Mouse (Mus musculus) heart, embryonic 13.5 days (tissue): Measurements from ENCODE around the gene Casc1. TPM values are rescaled to one million over a fixed set of nuclear protein-coding genes. Genes with fewer than 3 reads are reported as not detected.
A peak's percentile ranks its signal among the peaks of the same experiment; 100 is the strongest.

Experiments used
- ATAC-seq: fragments of 200-750 bp; cut with Nextera tagmentation; 2 replicates; pipeline ENCODE4 v1.8.0; 2017; ENCODE audit warnings: moderate TSS enrichment; ENCODE audit not compliant: insufficient number of reproducible peaks, low FRiP score, low TSS enrichment; ENCODE audit errors: extremely low read depth
- H3K27ac ChIP-seq: fragments of 300-500 bp; sonication (generic); replicated peaks from 2 replicates; pipeline ENCODE4 v1.5.1; 2015; ENCODE audit warnings: moderate library complexity, mild to moderate bottlenecking, inconsistent platforms
- H3K27me3 ChIP-seq: fragments of 300-500 bp; sonication (generic); replicated peaks from 2 replicates; pipeline ENCODE4 v1.6.1; 2015; ENCODE audit warnings: mild to moderate bottlenecking, inconsistent platforms
- H3K36me3 ChIP-seq: fragments of 300-500 bp; sonication (generic); 2 replicates; pipeline ENCODE4 v1.6.1; 2015; ENCODE audit warnings: mild to moderate bottlenecking, inconsistent platforms
- H3K4me1 ChIP-seq: fragments of 300-500 bp; sonication (generic); 2 replicates; pipeline ENCODE4 v1.6.1; 2015; ENCODE audit warnings: inconsistent platforms
- H3K4me2 ChIP-seq: fragments of 300-500 bp; sonication (generic); 2 replicates; pipeline ENCODE4 v1.6.1; 2015; ENCODE audit warnings: inconsistent platforms, mild to moderate bottlenecking, moderate library complexity
- H3K4me3 ChIP-seq: fragments of 300-500 bp; sonication (generic); 2 replicates; pipeline ENCODE4 v1.5.1; 2015; ENCODE audit warnings: moderate library complexity, mild to moderate bottlenecking, inconsistent platforms
- H3K9ac ChIP-seq: fragments of 300-500 bp; sonication (generic); 2 replicates; pipeline ENCODE4 v1.6.1; 2015; ENCODE audit warnings: inconsistent platforms, mild to moderate bottlenecking, moderate library complexity
- H3K9me3 ChIP-seq: fragments of 300-500 bp; sonication (generic); 2 replicates; pipeline ENCODE4 v1.6.1; 2016; ENCODE audit warnings: inconsistent platforms
- WGBS: fragments of 180-500 bp; shearing (Covaris S2); methylation state at CpG from one replicate; pipeline ENCODE4 v1.1.7; 2015; ENCODE audit warnings: mixed read lengths; 5-methylcytosine and 5-hydroxymethylcytosine counted together
- polyA plus RNA-seq: library from polyadenylated mRNA; unstranded; fragments of >200 nt; fragmentation: Nextera tagmentation; extraction: Ambion mirVana; gene quantifications from 2 replicates; pipeline ENCODE4 v1.2.1, GENCODE M21; 2015

The Casc1 gene
- polyA plus RNA-seq, 1 experiment from 2014 or later, result 0.56 TPM

DNA sequence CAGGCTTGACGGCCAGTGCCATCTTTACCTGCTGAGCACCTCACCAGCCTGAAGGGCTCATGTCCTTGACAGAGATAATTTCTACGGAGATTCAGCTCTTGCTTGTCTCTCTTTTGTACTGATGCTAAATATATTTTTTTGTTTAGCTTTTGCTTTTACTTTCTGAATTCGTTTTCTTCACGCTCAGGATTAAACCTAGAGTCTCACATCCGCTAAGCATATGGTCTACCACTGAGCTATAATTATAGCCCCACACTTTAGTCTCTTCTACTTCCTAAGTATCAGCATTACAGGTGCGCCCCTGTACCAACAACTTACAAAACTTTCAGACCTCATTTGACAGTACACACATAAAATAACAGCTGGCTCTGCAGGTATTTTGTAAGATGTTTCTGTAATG, 24.6 kb upstream of the Casc1 start:
- ATAC-seq, result no peak
- Histone ChIP-seq H3K36me3 (peaks cover 34% of the 10 kb centered on the region), H3K27me3 (no peaks in the 10 kb centered on the region), H3K27ac (no peak overlapping the region), H3K9ac (no peak overlapping the region), H3K4me2 (no peak overlapping the region), H3K9me3 (no peaks in the 10 kb centered on the region), H3K4me3 (no peak overlapping the region), H3K4me1 (no peaks in the 10 kb centered on the region)
- WGBS, result 77% methylated on average over 6 of the region's 6 CpGs

GRCm38 (mm10) chr6:145234391-145234790, 23.6 kb upstream of the Casc1 start:
- Histone ChIP-seq H3K9me3 (no peaks in the 10 kb centered on the region), H3K4me3 (no peak overlapping the region), H3K4me1 (no peaks in the 10 kb centered on the region), H3K27me3 (no peaks in the 10 kb centered on the region), H3K27ac (no peak overlapping the region), H3K9ac (no peak overlapping the region), H3K36me3 (peaks cover 32% of the 10 kb centered on the region), H3K4me2 (no peak overlapping the region)
- 92% methylated on average over 1 of the region's 1 CpGs for WGBS
- no peak for ATAC-seq

GRCm38 (mm10) chr6:145226296-145226695, 15.5 kb upstream of the Casc1 start:
- no peak overlapping the region for H3K4me3 ChIP-seq
- 81% methylated on average over 3 of the region's 3 CpGs for WGBS
- no peak for ATAC-seq

DNA sequence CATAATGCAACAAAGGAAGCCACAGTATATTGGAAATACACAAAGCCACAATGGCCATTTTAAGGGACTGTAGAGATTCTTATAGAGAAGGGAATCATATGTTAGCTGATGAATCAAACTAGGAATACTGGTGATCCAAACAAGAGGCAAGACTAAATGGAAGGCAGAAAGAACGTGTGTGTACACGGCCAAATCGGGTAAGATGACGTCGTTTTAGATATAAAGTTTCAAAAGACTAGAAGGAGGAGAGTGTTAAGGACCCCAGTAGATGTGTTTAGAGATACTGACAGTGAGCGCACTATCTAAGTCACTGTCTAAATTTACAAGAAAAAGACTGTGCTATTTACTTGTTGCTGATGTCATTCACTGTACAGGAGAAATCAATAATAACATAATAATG, 13.4 kb upstream of the Casc1 start:
- Histone ChIP-seq H3K27ac (no peak overlapping the region), H3K27me3 (no peaks in the 10 kb centered on the region), H3K9me3 (no peaks in the 10 kb centered on the region), H3K36me3 (peaks cover 39% of the 10 kb centered on the region), H3K4me2 (no peak overlapping the region), H3K4me1 (no peaks in the 10 kb centered on the region), H3K9ac (no peak overlapping the region), H3K4me3 (no peak overlapping the region)
- WGBS, result 83% methylated on average over 6 of the region's 6 CpGs
- no peak for ATAC-seq

More at GRCm38 (mm10) chr6:145226296-145226695, 15.5 kb upstream of the Casc1 start:
- Histone ChIP-seq H3K36me3 (peaks cover 43% of the 10 kb centered on the region), H3K27me3 (no peaks in the 10 kb centered on the region), H3K4me2 (no peak overlapping the region), H3K9ac (no peak overlapping the region), H3K9me3 (no peaks in the 10 kb centered on the region), H3K27ac (no peak overlapping the region), H3K4me1 (no peaks in the 10 kb centered on the region)

DNA sequence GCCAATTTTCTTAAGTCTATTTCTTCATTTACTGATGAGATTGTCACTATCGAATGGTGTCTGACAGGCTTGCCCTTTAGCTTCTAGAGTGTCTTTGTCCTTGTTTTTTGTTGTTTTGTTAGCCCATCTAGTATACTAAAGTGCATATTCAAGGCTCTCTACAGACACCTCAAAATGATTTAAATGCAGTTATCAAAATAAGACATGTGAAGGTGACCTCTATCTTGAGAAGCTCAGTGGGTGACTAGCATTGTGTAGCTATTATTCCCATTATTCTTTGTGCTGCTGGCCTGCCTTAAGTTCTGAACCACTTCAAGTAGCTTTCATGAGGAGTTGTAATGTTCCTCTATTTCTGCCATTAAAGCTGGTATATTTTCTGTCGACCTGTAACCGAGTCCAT, 5.0 kb upstream of the Casc1 start:
- H3K4me1 ChIP-seq, result peaks cover 13% of the 10 kb centered on the region
- no peaks in the 10 kb centered on the region for H3K9me3 ChIP-seq
- 85% methylated on average over 3 of the region's 3 CpGs for WGBS
- H3K27ac ChIP-seq, result no peak overlapping the region
- no peak overlapping the region for H3K9ac ChIP-seq
- H3K4me2 ChIP-seq, result no peak overlapping the region
- H3K4me3 ChIP-seq, result no peak overlapping the region
- ATAC-seq, result no peak
- H3K36me3 ChIP-seq, result peaks cover 46% of the 10 kb centered on the region
- H3K27me3 ChIP-seq, result no peaks in the 10 kb centered on the region

- H3K4me3 ChIP-seq, result no peak overlapping the region
- ATAC-seq, result no peak
- H3K27me3 ChIP-seq, result no peaks in the 10 kb centered on the region
- peaks cover 21% of the 10 kb centered on the region for H3K4me1 ChIP-seq
- WGBS, result 89% methylated on average over 2 of the region's 2 CpGs
- no peak overlapping the region for H3K4me2 ChIP-seq
- H3K9me3 ChIP-seq, result no peaks in the 10 kb centered on the region
- H3K36me3 ChIP-seq, result peaks cover 36% of the 10 kb centered on the region
- no peak overlapping the region for H3K27ac ChIP-seq
- H3K9ac ChIP-seq, result no peak overlapping the region
These were observed 3.1 kb upstream of the Casc1 start for GRCm38 (mm10) chr6:145213916-145214315.

- Histone ChIP-seq H3K4me3 (peak overlapping the region; percentile 86), H3K4me1 (peaks cover 21% of the 10 kb centered on the region), H3K9me3 (no peaks in the 10 kb centered on the region), H3K27ac (peak overlapping the region; percentile 99), H3K9ac (peak overlapping the region; percentile 95), H3K36me3 (peaks cover 23% of the 10 kb centered on the region), H3K27me3 (no peaks in the 10 kb centered on the region), H3K4me2 (peak overlapping the region; percentile 81)
- no peak for ATAC-seq
- 2% methylated on average over 21 of the region's 21 CpGs for WGBS
These were observed 836 bp upstream of the Casc1 start for GRCm38 (mm10) chr6:145211376-145212305.

GRCm38 (mm10) chr6:145210056-145210680, 637 bp downstream of the Casc1 start:
- Histone ChIP-seq H3K36me3 (peaks cover 10% of the 10 kb centered on the region), H3K4me2 (peak overlapping the region; percentile 86), H3K4me1 (peaks cover 21% of the 10 kb centered on the region), H3K4me3 (peak overlapping the region; percentile 86), H3K9me3 (no peaks in the 10 kb centered on the region), H3K27ac (peak overlapping the region; percentile 28; the same call in 1 of the 2 replicates), H3K27me3 (no peaks in the 10 kb centered on the region), H3K9ac (peak overlapping the region; percentile 74)
- ATAC-seq, result no peak
- 33% methylated on average over 8 of the region's 8 CpGs for WGBS

- no peak overlapping the region for H3K4me2 ChIP-seq
- H3K36me3 ChIP-seq, result no peaks in the 10 kb centered on the region
- H3K9me3 ChIP-seq, result no peaks in the 10 kb centered on the region
- no peak overlapping the region for H3K27ac ChIP-seq
- H3K9ac ChIP-seq, result no peak overlapping the region
- H3K27me3 ChIP-seq, result no peaks in the 10 kb centered on the region
- peaks cover 10% of the 10 kb centered on the region for H3K4me1 ChIP-seq
- ATAC-seq, result no peak
- 69% methylated on average over 10 of the region's 10 CpGs for WGBS
- H3K4me3 ChIP-seq, result no peak overlapping the region
These were observed 5.7 kb downstream of the Casc1 start for GRCm38 (mm10) chr6:145205142-145205541.

DNA sequence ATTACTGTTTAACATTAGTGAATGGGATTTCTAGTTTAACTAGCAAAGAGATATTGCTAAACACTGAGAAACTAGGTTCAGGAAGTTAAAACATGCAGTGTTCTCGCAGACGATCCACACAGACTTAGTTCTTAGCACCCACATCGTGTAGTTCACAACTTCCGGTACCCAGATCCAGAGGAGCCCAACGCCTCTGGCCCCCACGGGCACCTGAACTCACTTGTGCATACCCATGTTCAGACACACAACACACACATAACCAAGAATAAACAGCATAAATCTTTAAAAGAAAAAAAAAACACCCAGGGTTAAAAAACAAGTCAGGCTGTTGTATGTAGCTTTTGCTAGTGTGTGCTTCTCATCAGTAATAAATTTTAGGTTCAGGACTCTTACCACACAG, 6.4 kb downstream of the Casc1 start:
- H3K9me3 ChIP-seq, result no peaks in the 10 kb centered on the region
- 87% methylated on average over 6 of the region's 6 CpGs for WGBS
- ATAC-seq, result no peak

DNA sequence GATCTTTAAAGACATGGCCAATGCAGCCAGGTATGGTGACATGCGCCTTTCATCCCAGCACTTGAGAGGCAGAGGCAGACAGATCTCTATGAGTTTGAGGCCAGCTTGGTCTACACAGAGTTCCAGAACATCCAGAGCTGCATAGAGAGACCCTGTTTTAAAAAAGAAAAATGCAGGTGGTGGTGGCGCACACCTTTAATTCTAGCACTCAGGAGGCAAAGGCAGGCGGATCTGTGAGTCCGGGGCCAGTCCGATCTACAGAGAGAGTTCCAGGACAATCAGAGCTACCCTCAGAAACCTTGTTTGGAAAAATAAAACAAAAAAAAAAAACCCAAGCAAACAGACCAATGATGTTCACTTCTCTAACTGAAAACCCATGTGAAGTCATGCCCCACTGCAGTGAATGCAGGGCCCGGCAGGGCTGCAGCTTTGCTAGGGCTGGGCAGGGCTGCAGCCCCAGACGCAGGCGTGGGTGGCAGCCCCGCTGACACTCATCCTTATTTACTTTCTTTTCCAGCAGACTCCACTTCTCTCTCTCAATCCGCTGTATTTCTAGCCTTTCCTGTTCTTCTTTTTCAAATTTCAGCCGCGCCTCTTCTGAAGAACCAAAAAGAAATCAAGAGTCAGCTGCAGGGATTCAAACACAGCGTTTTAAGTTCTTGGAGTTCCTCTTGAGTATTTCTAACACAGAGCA, 8.2 kb downstream of the Casc1 start:
- WGBS, result 79% methylated on average over 13 of the region's 13 CpGs
- no peak overlapping the region for H3K9ac ChIP-seq
- H3K4me2 ChIP-seq, result no peak overlapping the region
- no peaks in the 10 kb centered on the region for H3K9me3 ChIP-seq
- ATAC-seq, result no peak
- no peaks in the 10 kb centered on the region for H3K27me3 ChIP-seq
- H3K4me1 ChIP-seq, result peaks cover 7% of the 10 kb centered on the region; the same call in 1 of the 2 replicates
- no peaks in the 10 kb centered on the region for H3K36me3 ChIP-seq
- H3K4me3 ChIP-seq, result no peak overlapping the region
- H3K27ac ChIP-seq, result no peak overlapping the region

More for the DNA sequence above, 6.4 kb downstream of the Casc1 start:
- H3K36me3 ChIP-seq, result no peaks in the 10 kb centered on the region
- H3K4me3 ChIP-seq, result no peak overlapping the region
- peaks cover 7% of the 10 kb centered on the region; the same call in 1 of the 2 replicates for H3K4me1 ChIP-seq
- no peak overlapping the region for H3K4me2 ChIP-seq
- H3K27ac ChIP-seq, result no peak overlapping the region
- H3K27me3 ChIP-seq, result no peaks in the 10 kb centered on the region
- no peak overlapping the region for H3K9ac ChIP-seq
